Mouse (Mus musculus) heart, adult 2 months (tissue): ENCODE results near the gene Foxo3.

Experiments used
- CTCF ChIP-seq: fragments of 200-600 bp; IDR thresholded peaks from 2 replicates; pipeline ENCODE4 v1.8.1; 2022; ENCODE audit warnings: antibody characterized with exemption, mild to moderate bottlenecking, moderate library complexity
- EP300 ChIP-seq: fragments of 200-500 bp; IDR thresholded peaks from 2 replicates; pipeline ENCODE4 v1.6.1; 2011; ENCODE audit warnings: low read depth, low read length, control low read depth; ENCODE audit not compliant: insufficient read depth
- POLR2A ChIP-seq: fragments of 200-500 bp; IDR thresholded peaks from 2 replicates; pipeline ENCODE4 v1.6.1; 2011; ENCODE audit warnings: mild to moderate bottlenecking, low read depth, low read length, control low read depth; ENCODE audit not compliant: insufficient read depth

- no peak for TF ChIP-seq EP300
- no peak for TF ChIP-seq CTCF
- TF ChIP-seq POLR2A: no peak
These were observed 43.6 kb downstream of the Foxo3 start for GRCm38 (mm10) chr10:42232977-42233376.
